Mouse (Mus musculus) erythroblast, embryonic 14.5 days (primary cell): Measurements from ENCODE around the gene Mogat2.

Experiments used
- GATA1 ChIP-seq: IDR thresholded peaks from 2 replicates; pipeline ENCODE4 v1.6.1; 2012; ENCODE audit warnings: low read length, inconsistent platforms, mixed read lengths
- TAL1 ChIP-seq: IDR thresholded peaks from 3 replicates; pipeline ENCODE4 v1.6.1; 2012; ENCODE audit warnings: low read length, inconsistent platforms, mixed read lengths

DNA sequence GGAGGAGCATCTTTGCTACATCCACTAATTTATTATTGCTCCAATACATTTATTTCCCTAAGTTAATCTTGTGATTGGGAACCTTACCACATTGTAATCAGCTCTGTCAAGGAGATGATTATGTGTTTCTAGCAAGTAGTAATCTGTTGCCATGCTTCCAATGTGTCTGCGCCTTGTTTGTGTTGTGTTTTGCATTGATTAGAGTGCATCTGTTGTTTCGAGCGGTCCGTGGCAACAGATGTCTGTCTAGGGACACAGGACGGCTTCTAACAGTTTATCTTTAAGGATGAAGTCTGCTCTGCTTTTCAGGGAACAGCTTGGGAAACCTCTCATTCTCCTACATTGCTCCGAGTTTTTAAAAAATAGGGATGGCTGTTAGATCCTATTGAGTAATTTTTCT, 36.7 kb upstream of the Mogat2 start:
- no peak for TF ChIP-seq GATA1
- no peak for TF ChIP-seq TAL1
